Mouse (Mus musculus) fibroblast of lung, adult 2 months (primary cell): Measurements from ENCODE around the gene Sgca.

Source experiments
- DNase-seq: peaks from one replicate; pipeline ENCODE4 v3.0.0-alpha.2; 2011; ENCODE audit warnings: low read depth

Sgca gene

DNA sequence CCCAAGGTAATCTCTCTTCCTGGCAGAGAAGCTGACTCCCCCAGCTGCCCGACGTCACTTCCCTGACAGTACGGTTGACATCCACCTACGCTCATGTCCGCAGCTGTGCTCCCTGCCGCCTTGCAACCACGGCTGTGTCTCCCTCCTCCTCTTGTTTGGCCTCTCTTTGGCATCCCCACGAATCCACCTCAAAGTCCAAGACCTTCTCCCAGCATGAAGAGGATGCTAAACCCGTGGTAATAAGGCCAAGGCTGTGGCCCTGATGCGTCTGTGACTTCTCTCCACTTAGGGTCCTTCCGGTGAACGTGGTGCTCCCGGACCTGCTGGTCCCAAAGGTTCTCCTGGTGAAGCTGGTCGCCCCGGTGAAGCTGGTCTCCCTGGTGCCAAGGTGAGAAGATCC is 33.1 kb downstream of the Sgca start:
- DNase-seq: no peak

DNA sequence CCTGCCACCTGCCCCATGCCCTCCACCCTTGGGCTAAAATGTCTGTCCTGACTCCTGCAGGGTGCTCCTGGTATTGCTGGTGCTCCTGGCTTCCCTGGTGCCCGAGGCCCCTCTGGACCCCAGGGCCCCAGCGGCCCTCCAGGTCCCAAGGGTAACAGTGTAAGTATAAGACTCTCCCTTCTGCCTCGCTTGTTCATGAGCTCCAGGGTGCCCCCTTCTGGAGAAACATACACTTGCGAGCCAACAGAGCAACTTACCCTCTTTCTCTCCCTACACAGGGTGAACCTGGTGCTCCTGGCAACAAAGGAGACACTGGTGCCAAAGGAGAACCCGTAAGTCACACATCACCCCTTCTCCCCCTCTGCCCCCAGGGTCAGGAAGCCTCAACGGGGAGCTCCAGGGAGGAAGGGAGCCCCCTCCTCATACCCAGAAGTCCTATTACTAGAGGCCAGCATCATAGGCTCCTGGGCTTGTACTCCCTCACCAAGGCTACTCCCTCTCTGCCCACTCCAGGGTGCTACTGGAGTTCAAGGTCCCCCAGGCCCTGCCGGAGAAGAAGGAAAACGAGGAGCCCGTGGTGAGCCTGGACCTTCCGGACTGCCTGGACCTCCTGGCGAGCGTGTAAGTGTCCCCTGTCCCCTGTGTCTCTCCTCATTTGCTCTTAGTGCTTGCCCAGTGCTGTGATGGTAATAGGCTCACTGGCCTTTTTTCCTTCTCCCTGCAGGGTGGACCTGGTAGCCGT is 33.7 kb downstream of the Sgca start:
- no peak for DNase-seq

DNA sequence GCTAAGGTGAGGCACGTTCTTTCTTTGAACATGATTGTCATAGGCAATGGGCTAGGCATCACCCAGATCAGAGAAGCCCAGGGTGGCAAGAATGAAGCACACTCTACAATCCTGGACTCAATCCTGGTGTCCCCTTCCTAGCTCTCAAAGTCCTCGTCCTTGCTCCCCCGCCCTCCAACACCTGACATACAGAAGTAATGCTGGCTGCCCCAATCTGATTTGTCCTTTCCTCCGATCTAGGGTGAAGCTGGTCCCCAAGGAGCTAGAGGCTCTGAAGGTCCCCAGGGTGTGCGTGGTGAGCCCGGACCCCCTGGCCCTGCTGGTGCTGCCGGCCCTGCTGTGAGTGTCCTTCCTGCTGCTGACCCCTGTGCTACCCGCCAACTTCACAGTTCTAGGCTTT is 34.4 kb downstream of the Sgca start:
- DNase-seq: no peak

DNA sequence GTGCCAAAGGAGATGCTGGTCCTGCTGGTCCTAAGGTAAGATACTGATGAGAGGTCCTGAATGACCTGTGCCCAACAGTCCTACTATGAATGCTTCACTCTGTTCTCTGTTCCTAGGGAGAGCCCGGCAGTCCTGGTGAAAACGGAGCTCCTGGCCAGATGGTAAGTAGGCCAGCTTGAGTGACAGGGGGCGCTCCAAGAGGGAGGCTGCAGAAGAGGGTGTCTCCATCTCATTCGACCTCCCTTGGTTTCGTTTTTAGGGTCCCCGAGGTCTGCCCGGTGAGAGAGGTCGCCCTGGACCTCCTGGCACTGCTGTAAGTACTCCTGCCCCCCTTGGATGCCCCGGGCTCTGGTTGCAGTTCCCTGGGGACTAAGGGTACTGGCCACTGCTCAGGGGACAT is 35.0 kb downstream of the Sgca start:
- DNase-seq: no peak

DNA sequence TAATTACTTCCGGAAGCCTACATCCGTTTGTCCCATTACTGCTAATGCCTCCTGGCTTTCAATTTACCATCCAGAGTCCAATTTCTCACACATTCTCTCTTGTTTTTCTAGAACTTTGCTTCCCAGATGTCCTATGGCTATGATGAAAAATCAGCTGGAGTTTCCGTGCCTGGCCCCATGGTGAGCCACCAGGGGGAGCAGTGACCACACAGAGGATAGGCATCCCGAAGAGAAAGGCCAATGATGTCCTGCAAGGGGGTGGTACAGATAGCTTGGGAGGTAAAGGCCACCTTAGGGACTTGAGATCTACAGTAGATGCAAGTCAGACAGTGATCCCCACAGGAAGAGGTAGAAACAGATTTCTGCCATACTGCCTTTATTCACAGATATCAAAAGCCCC is 36.8 kb downstream of the Sgca start:
- no peak for DNase-seq

DNA sequence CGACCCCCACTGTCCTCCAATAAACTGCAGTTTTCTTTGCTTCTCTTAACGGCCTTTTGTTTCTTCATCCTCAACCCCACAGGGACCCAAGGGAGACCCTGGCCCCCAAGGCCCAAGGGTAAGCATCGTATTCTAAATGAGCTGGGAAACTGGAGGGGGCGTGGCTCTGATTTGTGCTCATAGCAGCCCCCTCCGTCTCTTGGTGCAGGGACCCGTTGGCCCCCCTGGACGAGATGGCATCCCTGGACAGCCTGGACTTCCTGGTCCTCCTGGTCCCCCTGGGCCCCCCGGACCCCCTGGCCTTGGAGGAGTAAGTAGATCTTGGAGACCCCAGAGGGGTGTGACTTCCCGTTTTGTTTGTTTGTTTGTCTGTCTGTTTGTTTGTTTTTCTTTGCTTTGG is 37.8 kb downstream of the Sgca start:
- no peak for DNase-seq

DNA sequence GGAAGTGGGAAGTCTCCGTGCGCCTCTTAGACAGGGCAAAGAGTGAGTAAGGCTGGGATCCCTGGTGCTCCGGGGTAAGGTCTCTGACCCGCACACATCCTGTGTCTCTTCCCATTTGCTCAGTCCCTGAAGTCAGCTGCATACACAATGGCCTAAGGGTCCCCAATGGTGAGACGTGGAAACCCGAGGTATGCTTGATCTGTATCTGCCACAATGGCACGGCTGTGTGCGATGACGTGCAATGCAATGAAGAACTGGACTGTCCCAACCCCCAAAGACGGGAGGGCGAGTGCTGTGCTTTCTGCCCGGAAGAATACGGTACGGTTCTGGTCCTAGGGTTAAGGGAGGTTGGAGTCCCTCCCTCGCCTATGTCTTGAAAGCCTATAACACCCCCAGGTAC is 38.3 kb downstream of the Sgca start:
- no peak for DNase-seq

DNA sequence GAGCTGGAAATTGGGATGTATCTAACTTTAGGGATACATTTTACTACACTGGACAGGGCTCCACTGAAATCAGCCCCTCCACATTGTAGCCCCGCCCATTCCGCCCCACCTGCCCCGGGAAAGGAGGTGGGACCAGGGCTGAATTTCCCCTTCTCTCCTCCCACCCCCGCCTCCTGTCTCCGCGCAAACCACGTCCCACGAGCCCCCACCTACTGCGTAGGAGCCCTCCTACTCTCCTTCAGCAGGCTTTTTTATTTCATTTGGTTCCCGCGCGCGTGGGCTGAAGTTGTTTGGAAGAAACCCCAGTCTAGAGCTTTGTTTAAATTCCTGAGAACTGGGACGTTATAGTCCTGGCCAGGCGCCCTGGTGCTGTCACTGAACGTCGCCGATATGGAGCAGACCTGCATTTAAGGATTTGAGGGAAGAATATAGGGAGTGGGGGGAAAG is 38.8 kb downstream of the Sgca start:
- DNase-seq: no peak

DNA sequence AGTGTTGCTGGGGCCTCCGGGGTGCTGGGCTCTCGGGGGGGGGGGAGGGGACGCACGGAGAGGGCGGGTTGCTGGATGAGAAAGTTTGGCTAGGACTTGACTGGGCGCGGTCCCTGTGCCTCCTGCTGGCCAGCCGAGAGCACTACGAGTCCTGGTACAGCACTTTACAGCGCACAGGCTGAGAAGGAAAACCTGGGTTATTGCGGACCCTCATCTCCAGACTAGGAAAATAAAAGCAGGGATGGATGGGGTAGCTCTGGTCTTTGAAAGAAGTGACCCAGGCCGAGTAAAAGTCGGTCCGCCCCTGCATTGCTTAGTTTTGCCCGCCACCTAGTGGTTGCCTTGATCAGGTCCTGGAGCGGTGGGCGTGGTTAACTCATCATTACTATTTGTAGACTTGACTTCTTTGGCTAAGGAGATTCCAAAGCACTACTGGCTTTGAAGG is 39.3 kb downstream of the Sgca start:
- peak; percentile 87 for DNase-seq

DNA sequence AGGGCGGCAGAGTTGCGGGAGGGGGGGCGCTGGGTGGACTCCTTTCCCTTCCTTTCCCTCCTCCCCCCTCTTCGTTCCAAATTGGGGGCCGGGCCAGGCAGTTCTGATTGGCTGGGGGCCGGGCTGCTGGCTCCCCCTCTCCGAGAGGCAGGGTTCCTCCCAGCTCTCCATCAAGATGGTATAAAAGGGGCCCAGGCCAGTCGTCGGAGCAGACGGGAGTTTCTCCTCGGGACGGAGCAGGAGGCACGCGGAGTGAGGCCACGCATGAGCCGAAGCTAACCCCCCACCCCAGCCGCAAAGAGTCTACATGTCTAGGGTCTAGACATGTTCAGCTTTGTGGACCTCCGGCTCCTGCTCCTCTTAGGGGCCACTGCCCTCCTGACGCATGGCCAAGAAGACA is 40.1 kb downstream of the Sgca start, which contains the start of gene Col1a1:
Gene Col1a1 (plus strand): TSS at position 180 of the 400 bp plus-strand sequence.
- peak; percentile 72 for DNase-seq

DNA sequence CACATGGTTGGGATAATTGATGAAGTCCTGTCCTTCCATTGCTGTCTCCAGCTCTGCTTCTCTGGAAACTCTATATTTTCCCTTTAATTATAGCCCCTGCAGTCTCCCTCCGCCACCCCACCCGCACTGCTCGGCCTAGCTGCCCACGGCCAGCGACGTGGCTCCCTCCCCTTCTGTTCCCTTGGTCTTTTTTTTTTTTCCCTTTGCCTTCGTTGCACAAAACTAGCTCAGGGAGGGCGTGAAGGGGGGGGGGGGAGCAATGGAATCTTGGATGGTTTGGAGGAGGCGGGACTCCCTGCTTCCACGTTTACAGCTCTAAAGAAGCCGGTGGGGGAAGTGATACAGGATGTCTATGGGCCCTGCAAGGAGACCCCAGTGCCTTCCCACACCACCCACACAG is 41.6 kb downstream of the Sgca start:
- no peak for DNase-seq

DNA sequence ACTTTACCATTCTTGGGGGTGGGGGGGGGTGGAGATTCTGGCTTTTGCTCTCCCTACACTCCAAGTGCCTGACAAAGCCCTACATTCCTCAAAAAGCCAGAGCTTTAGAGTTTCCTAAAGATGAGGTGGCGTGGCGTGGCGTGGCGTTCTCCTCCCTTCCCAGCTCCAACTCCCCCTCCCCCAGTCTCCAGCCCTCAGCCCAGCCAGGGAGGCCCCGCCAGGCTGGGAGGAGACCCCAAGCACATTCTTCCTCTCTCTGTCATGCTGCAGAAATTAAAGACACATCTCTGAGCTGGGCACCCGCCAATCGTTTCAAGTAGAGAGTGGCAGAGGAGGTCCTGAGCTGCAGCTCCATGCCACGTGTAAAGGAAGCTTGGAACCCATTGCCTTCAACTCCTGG is 42.5 kb downstream of the Sgca start:
- DNase-seq: no peak

DNA sequence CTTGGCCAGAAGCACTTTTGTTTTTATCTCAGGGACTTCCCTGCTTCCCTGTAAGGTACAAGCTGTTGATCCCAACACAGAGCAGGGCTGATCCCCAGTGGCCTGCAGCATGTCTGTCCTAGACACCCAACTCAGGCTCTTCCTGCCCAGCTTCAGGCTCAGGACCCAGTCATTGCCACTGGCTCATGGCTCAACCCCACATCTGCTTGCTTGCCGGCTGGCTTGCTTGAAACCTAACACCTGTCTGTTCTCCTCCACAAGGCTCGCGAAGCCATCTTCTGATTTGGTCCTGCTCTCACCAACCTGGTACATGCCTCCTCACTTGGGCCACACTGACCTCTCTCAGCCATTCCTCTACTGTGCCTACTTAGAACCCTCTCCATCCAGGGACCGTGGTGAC is 46.0 kb downstream of the Sgca start:
- no peak for DNase-seq

DNA sequence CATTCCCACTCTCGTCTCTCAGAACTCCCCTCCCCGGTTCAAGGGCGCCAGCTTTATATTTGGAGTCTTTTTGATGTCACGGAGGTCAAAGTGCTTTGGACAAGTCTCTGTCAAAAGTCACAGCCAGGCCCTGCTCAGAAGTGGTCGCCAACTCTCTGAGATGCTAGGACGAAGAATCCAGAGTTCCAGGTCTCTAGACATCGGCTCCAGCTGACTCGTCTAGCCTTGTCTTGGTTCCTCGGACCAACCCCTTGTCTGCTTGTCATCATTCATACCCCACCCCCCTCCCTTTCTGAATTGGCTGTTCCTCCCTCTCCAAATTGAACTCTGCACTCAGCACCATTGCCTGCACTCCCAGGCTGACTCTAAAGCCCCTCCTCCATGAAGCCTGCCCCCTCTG is 46.5 kb downstream of the Sgca start:
- no peak for DNase-seq

DNA sequence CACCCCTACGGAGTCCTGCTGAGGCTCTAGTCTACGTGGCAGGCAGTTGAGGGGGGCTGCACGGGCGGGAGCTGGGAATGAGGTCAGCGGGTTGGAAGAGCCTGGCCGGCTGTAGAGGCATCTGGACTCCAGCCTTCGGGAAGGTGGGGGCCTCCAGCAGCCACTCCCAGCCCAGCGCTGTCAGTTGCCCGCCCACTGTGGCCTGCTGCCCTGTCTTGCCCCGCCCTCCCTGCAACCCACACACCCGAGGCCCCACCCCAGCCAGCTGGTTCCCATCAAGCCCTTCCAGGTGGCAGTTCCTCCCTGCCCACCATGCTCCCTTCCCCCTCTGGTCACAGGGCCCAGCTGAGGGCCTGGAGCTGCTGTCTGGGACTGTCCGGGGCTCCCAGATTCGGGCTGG is 47.3 kb downstream of the Sgca start:
- DNase-seq: peak; percentile 94

DNA sequence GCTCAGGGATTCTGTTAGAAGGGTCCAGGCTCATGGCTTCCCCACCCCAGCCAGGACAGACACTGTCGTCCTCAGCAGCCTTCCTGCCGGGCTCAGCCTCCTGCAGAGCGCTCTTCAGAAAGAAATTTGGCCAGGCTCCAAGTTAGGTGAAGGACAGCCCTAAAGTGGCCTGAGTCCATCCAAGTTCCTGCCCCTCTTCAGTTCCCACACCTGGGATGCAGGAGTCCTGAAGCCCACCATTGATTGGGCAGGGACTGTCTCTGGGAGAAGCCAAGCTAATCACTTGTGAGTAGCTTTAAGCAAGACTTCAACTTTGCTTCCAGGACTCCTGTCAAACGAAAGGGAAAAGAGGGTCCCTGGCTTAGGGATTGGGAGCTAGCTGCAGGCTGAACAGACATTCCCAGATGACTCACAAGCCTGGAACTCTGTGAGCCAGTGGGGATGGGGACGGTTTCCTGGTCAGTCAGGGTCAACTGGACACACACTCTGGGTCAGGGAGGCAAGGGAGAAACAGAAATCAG is 48.3 kb downstream of the Sgca start:
- peak; percentile 78 for DNase-seq

DNA sequence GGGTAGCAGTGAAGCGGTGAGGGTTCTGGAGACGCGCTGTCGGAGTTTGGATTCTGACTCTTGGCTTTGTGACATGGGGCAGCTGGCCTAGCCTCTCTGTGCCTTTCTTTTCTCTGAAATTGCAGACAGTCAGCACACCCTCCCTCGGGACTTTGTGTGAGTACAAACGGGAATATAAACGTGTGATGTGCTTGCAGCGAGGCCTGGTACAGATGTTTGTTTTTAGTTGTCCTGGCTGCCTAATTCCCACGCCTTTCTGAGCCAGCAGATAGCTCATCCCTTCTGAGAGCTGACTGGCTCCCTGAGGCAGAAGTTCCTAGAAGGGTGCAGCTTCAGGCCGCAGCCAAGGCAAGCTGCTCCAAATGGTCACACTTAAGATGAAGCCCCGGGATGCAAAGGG is 49.7 kb downstream of the Sgca start:
- no peak for DNase-seq

DNA sequence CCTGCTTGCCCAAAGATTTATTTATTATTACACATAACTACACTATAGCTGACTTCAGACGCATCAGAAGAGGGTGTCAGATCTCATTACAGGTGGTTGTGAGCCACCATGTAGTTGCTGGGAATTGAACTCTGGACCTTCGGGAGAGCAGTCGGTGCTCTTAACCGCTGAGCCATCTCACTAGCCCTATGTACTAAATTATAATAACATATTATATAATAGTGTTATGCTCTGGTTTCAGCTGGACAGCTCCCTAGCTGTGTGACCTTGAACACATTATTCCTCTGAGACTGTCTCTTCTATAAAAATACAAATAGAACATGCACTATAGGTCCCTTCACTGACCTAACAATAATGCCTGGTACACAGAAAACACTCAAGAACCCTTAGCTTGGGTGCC is 51.1 kb downstream of the Sgca start:
- no peak for DNase-seq

DNA sequence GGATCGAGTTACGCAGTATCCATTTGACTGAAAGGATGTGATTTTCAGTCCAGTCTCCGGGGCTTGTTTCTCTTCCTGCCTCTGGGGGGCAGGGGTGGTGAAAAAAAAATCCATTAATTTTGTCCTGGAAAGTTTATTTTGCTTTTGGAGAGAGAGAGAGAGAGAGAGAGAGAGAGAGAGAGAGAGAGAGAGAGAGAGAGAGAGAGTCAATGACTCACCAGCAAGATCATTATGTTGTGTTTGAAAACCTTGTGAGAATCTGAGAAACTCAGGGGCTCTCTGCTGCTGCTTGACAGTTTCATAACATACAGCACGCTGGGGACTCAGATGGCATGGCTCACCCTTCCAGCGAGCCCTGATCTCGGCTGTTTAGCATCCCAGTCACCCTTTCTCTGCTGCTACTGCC is 55.1 kb downstream of the Sgca start:
- DNase-seq: no peak

DNA sequence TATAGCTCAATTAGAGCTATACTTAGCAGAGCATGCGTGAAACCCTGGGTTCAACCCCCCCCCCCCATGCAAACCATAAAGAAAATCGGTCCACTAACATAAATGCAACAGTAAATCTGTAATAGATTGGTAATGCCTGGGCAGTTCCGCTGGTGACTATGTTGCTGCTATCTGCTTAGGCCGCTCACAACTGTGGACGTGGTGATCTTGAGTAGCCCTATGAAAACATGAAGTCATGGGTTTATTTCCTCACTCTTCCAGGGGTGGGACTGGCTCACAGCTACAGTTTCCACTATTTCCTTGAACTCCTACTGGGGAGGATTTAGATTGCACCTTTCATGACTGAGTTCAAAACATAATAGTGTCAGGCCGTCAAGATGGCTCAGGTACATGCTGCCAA is 58.4 kb downstream of the Sgca start:
- no peak for DNase-seq

DNA sequence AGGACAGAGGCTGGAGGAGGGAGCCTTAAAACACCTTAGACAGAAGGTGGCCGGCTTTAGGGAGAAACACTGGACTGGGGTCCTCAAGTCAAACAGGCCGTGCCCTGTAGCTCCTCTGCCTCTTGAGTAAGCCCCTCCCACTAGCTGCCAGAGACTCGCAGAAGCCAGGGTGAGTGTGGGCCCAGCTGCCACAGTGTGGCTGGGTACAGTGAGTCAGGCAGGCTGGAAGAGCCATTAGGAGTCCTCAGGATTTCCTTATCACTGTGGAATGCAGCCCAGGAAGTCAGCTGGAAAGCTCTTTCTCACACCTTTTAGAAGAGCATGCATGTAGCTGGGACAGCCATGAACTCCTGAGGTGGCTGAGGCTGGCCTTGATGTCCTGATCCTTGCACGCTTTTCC is 59.6 kb downstream of the Sgca start:
- DNase-seq: no peak

DNA sequence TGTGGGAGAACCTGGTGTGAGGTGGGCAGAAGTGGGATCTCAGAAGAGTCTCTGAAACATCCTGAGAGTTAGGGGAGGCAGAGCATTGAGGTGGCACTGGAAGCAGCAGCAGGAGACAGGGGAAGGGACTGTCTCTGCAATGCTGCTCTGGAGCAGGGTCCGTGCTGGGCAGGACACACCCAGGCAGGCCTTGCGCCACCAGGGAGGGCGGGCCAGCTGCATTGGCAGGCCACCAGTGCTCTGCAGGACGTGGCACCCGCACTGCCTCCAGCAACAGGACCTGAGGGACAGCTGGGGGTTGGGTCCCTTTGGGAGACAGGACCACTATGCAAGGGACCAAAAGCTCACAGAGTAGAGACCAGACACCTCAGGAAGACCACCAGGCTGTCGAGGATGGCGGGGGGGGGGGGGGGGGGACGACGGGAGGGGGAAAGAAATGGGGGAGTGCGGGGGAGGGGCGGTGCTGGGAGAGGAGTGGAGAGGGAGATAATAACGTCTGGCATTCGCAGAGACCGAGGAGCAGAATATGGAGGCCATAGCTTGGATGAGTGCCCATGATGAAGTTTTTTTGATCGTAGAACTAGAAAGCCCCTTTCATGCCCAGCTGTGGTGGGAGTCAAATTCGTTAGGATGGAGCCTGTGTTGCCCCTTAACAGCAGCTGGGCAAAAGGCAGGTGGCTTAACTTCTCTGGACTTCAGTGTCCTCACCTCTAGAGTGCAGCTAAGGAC is 60.3 kb downstream of the Sgca start:
- DNase-seq: no peak

DNA sequence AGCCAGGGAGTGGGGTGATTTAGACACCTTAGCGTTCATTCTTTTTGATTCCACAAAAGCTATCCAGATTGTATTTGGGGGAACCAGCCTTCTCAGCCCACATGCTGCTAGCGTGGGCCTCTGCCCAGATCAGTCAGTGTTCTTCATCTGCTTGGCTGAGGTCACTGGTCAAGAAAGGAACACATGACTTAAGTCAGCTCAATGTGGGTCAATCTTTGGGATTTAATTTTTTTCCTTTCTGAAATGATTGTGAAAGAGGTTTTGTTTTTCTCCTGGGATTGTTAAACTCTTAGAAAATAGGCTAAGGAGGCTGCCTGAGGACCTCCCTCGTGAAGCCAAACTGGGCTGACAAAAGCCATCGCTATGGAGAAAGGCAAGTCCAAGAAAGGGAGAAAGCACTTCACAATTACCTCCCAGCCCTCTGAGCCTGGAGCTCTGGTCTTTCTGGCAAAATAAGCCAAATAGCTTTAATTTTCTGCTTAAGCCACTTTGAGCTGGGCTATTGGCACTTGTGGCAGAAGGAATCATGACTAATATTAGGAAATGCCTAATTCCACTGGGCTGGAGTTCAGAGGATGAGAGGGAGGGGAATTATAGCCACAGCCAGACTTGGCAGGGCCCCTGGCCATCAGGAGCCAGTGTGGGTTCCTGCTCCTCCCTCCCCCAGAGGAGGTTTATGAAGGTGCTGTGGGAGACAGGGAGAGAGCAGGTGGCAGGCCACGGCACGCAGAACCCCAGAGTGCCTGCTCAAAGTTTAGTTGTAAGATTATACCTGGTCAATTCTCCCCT is 62.6 kb downstream of the Sgca start:
- DNase-seq: peak; percentile 87
